ENCODE assay signal across 8 mouse cellular contexts in genomic region chr5:113138319-113139063, GRCm38 (mm10). TPM values are rescaled to one million over a fixed set of nuclear protein-coding genes. Genes with fewer than 3 reads are reported as not detected.
DNase-seq lines count a peak whose midpoint lies in the region; ATAC-seq and TF ChIP-seq lines count a peak whose summit lies in the region.

No protein-coding gene starts in this region.

- H3K4me2 ChIP-seq in forebrain, embryonic 16.5 days (ENCODE audit: low read length) = peak overlapping the region; percentile 95
- peak overlapping the region; percentile 70 for H3K4me2 ChIP-seq in limb, embryonic 11.5 days (ENCODE audit: low read depth, severe bottlenecking)

- H3K9ac ChIP-seq in forebrain, embryonic 16.5 days (replicated peaks; ENCODE audit: low read depth, low read length) = peak overlapping the region; percentile 71
- peak overlapping the region; percentile 38; the same call in 1 of the 2 replicates for H3K9ac ChIP-seq in limb, embryonic 11.5 days (ENCODE audit: low read length)

- 0 out of 2 replicates have a peak, but pooled peaks have one; percentile 5 for TF ChIP-seq CTCF in small intestine, adult 2 months (IDR thresholded peaks at IDR 0.05; ENCODE audit: extremely low read depth, insufficient read length, insufficient replicate concordance, low read depth, low read length)

- DNase-seq in adrenal gland, adult 2 months = peak; percentile 58
- DNase-seq in hindbrain, embryonic 10.5 days (ENCODE audit: low spot score) = peak; percentile 35
- peak; percentile 72 for DNase-seq in limb, embryonic 11.5 days (ENCODE audit: low spot score)
- peak; percentile 59 for DNase-seq in mesoderm, embryonic 11.5 days (ENCODE audit: low read depth, low spot score)
- DNase-seq in cerebellum, adult 18-20 months = no peak

- no peaks in the 10 kb centered on the region for H3K36me3 ChIP-seq in forebrain, embryonic 16.5 days (ENCODE audit: control insufficient read depth, insufficient read depth)
- H3K36me3 ChIP-seq in hindbrain, embryonic 10.5 days = no peaks in the 10 kb centered on the region
- H3K36me3 ChIP-seq in limb, embryonic 11.5 days (ENCODE audit: control insufficient read depth, insufficient read depth, low read length) = no peaks in the 10 kb centered on the region
- 0 out of 2 replicates have a peak, but pooled peaks cover 7% of the 10 kb centered on the region for H3K36me3 ChIP-seq in small intestine, adult 2 months (ENCODE audit: control insufficient read depth, insufficient read depth, low read length)

- H3K4me1 ChIP-seq in forebrain, embryonic 16.5 days (replicated peaks; ENCODE audit: control insufficient read depth, insufficient read depth, low read length) = peaks cover 26% of the 10 kb centered on the region
- H3K4me1 ChIP-seq in hindbrain, embryonic 10.5 days (replicated peaks) = peaks cover 58% of the 10 kb centered on the region
- H3K4me1 ChIP-seq in limb, embryonic 11.5 days (ENCODE audit: control insufficient read depth, insufficient read depth, low read length) = peaks cover 14% of the 10 kb centered on the region
- H3K4me1 ChIP-seq in small intestine, adult 2 months (ENCODE audit: control insufficient read depth, insufficient read depth, insufficient read length, low read length) = peaks cover 36% of the 10 kb centered on the region

- TF ChIP-seq POLR2A in small intestine, adult 2 months (IDR thresholded peaks at IDR 0.05; ENCODE audit: low read depth, low read length) = no peak

- H3K9me3 ChIP-seq in forebrain, embryonic 16.5 days (ENCODE audit: control insufficient read depth, low read length) = peaks cover 4% of the 10 kb centered on the region; the same call in 1 of the 2 replicates
- H3K9me3 ChIP-seq in hindbrain, embryonic 10.5 days = no peaks in the 10 kb centered on the region
- no peaks in the 10 kb centered on the region; the same call in 1 of the 2 replicates for H3K9me3 ChIP-seq in limb, embryonic 11.5 days (ENCODE audit: control insufficient read depth, low read length)

- ATAC-seq in CD4-positive, CD25-positive, alpha-beta regulatory T cell, adult 4 months = peak; percentile 32
- ATAC-seq in forebrain, embryonic 16.5 days = peak; percentile 64
- 0 out of 2 replicates have a peak, but pooled peaks have one; percentile 18 for ATAC-seq in limb, embryonic 11.5 days (ENCODE audit: insufficient number of reproducible peaks, low FRiP score, low TSS enrichment, low read depth)

- H3K27ac ChIP-seq in forebrain, embryonic 16.5 days (ENCODE audit: low read length) = peak overlapping the region; percentile 12; the same call in 1 of the 2 replicates
- H3K27ac ChIP-seq in hindbrain, embryonic 10.5 days = peak overlapping the region; percentile 74
- no peak overlapping the region for H3K27ac ChIP-seq in limb, embryonic 11.5 days (replicated peaks; ENCODE audit: low read depth, low read length)
- H3K27ac ChIP-seq in small intestine, adult 2 months (ENCODE audit: insufficient read depth, low read depth, low read length) = peak overlapping the region; percentile 24

- 0 out of 2 replicates have a peak, but pooled peaks cover 2% of the 10 kb centered on the region for H3K27me3 ChIP-seq in forebrain, embryonic 16.5 days (replicated peaks; ENCODE audit: control insufficient read depth, insufficient read depth, low read length)
- peaks cover 51% of the 10 kb centered on the region for H3K27me3 ChIP-seq in hindbrain, embryonic 10.5 days (ENCODE audit: insufficient read depth, poor library complexity, severe bottlenecking)
- H3K27me3 ChIP-seq in limb, embryonic 11.5 days (ENCODE audit: control insufficient read depth, insufficient read depth, low read length) = peaks cover 22% of the 10 kb centered on the region
- no peaks in the 10 kb centered on the region for H3K27me3 ChIP-seq in small intestine, adult 2 months (ENCODE audit: control insufficient read depth, insufficient read depth, low read length)

- H3K4me3 ChIP-seq in forebrain, embryonic 16.5 days (replicated peaks; ENCODE audit: low read length) = peak overlapping the region; percentile 58
- H3K4me3 ChIP-seq in hindbrain, embryonic 10.5 days = peak overlapping the region; percentile 54
- H3K4me3 ChIP-seq in limb, embryonic 11.5 days (ENCODE audit: low read depth, low read length) = peak overlapping the region; percentile 38
- peak overlapping the region; percentile 54 for H3K4me3 ChIP-seq in small intestine, adult 2 months (ENCODE audit: low read depth, low read length)

- WGBS in forebrain, embryonic 16.5 days = under 1% methylated on average over 41 of the region's 43 CpGs
- under 1% methylated on average over 43 of the region's 43 CpGs for WGBS in hindbrain, embryonic 10.5 days
- WGBS in limb, embryonic 11.5 days = under 1% methylated on average over 41 of the region's 43 CpGs
- WGBS in small intestine, adult 2 months = 4% methylated on average over 43 of the region's 43 CpGs

RNA-seq across cellular contexts. Expression of gene Crybb3, which starts 57.1 kb away (rescaled TPM):
- not detected for polyA plus RNA-seq in CD4-positive, CD25-positive, alpha-beta regulatory T cell, adult 4 months (2017; shearing (Covaris generic))
- total RNA-seq in adrenal gland, adult 2 months (2021) = under 1 TPM; 0.23 to 0.31 TPM
- polyA plus RNA-seq in adrenal gland, adult 2 months (2012; rRNA removed) = 0.91 and 1.9 TPM in 2 replicates
- 0.56 and 0.94 TPM in 2 replicates for polyA plus RNA-seq in forebrain, embryonic 16.5 days (2015; fragmentation: Nextera tagmentation; extraction: Ambion mirVana)
- 0.25 and 0.50 TPM in 2 replicates for polyA plus RNA-seq in hindbrain, embryonic 10.5 days (2016; fragmentation: Nextera tagmentation; extraction: Ambion mirVana)
- polyA plus RNA-seq in limb, embryonic 11.5 days (2014; fragmentation: Nextera tagmentation; extraction: Ambion mirVana) = 0.39 and 0.78 TPM in 2 replicates
- 2.7 and 21.0 TPM in 2 replicates for polyA plus RNA-seq in small intestine, adult 2 months (2012; rRNA removed)

Comparison
In these comparisons a context has a peak if more than half of its experiments do, and no peak if none do; other contexts are left out.
1. DNase-seq: peak in adrenal gland, adult 2 months (single experiment), hindbrain, embryonic 10.5 days (single experiment), limb, embryonic 11.5 days (single experiment) and mesoderm, embryonic 11.5 days (single experiment); none in cerebellum, adult 18-20 months (0 of 2).
2. Peak in every context shown above with its lines, with median percentiles within 50 percentile points of each other: ATAC-seq and H3K4me3 ChIP-seq.